Mouse (Mus musculus): ENCODE measurements around the gene Tspo2.

GRCm38 (mm10) chr17:48418781-48419180 lies 32.5 kb downstream of the Tspo2 start:
- TF ChIP-seq CTCF (IDR thresholded peaks at IDR 0.05; ENCODE audit: low read depth, low read length) (no peak), POLR2A (IDR thresholded peaks at IDR 0.05; ENCODE audit: insufficient read depth, low read length) (no peak)

Data from ES-Bruce4 (cell line).